Mouse (Mus musculus) liver, embryonic 14.5 days (tissue): ENCODE results near the gene Disc1.

Source experiments
- CTCF ChIP-seq: IDR thresholded peaks from 2 replicates; pipeline ENCODE4 v1.5.1; 2016; ENCODE audit warnings: antibody characterized with exemption, low read depth, control low read depth
- EP300 ChIP-seq: IDR thresholded peaks from 2 replicates; pipeline ENCODE4 v1.6.1; 2016; ENCODE audit warnings: antibody characterized with exemption, low read depth

- TF ChIP-seq CTCF (no peak), EP300 (no peak)
Measured at GRCm38 (mm10) chr8:125163491-125163890, 109.5 kb downstream of the Disc1 start.
